Mouse (Mus musculus) layer of hippocampus, adult 8-10 months (tissue): ENCODE data around the gene Gigyf1. TPM values are rescaled to one million over a fixed set of nuclear protein-coding genes. Genes with fewer than 3 reads are reported as not detected.
A peak's percentile ranks its signal among the peaks of the same experiment; 100 is the strongest.

ENCODE experiments used
- DNase-seq, 2 experiments: peaks; one replicate each; pipeline ENCODE4 v3.0.0; 2022; ENCODE audit warnings: low spot score in 2 of 2
- microRNA-seq, 2 experiments: library from miRNA; unstranded; fragments of <30 nt; microRNA quantifications; one replicate each; pipeline ENCODE4 v1.2.0; 2022
- total RNA-seq, 4 experiments: library from RNA; stranded (reverse); gene quantifications; 2 replicates each; pipeline ENCODE4 v1.2.4; 2022

Gigyf1 gene
- total RNA-seq, 4 experiments from 2014 or later = 60.2 to 75.9 (median 65.5) TPM

DNA sequence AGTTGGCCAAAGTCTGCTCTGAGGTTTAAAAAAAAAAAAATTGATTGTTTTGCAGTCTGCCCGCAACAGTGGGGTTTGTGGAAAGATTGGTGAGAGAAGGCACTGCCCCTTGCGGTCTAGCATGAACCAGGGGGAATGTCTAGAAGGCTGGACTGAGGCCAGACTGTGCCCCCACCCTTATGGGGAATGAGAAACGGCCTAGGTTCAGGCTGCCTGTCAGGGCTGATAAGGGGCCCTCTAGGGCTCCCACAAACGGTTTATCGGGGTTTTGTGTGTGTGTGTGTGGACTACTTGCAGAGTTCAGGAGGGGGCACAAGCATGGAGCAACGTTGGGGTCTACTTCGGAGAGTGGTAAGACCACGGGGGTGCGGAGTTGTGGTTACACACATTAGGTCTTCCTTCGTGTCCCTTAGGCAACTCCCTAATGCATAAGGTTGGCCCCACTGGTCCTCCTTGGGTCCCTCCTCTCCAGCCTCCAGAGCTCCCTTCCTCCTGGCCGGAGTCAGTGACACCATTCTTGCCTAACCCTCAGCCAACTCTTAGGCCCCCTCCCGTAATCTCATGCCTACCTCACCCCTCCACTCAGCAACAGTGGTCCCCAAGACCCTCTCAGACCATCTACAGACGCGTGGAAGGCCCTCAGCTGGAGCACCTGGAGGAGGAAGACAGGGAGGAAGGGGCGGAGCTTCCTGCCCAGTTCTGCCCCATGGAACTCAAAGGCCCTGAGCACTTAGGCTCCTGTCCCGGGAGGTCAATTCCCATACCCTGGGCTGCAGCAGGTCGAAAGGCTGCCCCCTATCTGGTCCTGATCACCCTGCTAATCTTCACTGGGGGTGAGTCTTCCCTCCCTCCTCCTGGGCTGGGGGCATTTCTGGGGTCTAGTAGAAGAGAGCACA, 52.6 kb downstream of the Gigyf1 start:
- no peak for DNase-seq

DNA sequence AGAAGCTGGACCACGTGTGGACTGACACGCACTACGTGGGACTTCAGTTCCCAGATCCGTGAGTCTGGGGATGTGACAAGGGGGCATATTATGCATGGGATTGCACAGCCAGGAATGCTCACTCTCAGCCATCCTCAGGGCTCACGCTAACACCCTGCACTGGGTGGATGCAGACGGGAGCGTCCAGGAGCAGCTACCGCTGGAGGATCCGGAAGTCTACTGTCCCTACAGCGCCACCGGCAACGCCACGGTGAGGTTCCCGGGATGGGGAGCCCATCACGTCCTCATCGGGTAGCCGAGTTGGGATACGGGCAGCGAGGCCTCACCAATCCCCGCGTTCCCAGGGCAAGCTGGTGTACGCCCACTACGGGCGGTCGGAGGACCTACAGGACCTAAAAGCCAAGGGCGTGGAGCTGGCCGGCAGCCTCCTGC, 56.1 kb downstream of the Gigyf1 start:
- peak; percentile 41 to 55 for DNase-seq

Small RNA genes within 50 kb of the gene (microRNA-seq; reads per million reads assigned to microRNA genes)
- 0.64 to 3.3 reads per million in 2 experiments for gene Mir6418

Other genes starting within 250 kb of the Gigyf1 start
- gene Ache, start 231.0 kb upstream of the Gigyf1 start, total RNA-seq = 10 to 100 TPM; 61.0 to 73.5 (median 63.6) TPM
- 10 to 100 TPM in 3 of 4 experiments, 1 to 10 TPM in 1; 7.4 to 14.7 (median 12.7) TPM for gene Ufsp1, start 223.9 kb upstream of the Gigyf1 start, total RNA-seq
- 100 to 1,000 TPM; 220 to 278 (median 242) TPM for gene Srrt, start 210.9 kb upstream of the Gigyf1 start, total RNA-seq
- gene Trip6, start 204.1 kb upstream of the Gigyf1 start, total RNA-seq = 1 to 10 TPM; 6.1 to 8.0 (median 6.7) TPM
- 10 to 100 TPM; 25.6 to 37.8 (median 32.0) TPM for gene Slc12a9, start 185.0 kb upstream of the Gigyf1 start, total RNA-seq
- 1 to 10 TPM; 5.6 to 7.2 (median 5.9) TPM for gene Ephb4, start 168.4 kb upstream of the Gigyf1 start, total RNA-seq
- gene Zan, start 41.5 kb upstream of the Gigyf1 start, total RNA-seq = under 1 TPM; 0.16 to 0.22 (median 0.17) TPM
- 10 to 100 TPM; 30.4 to 33.1 (median 32.4) TPM for gene Pop7, start 16.0 kb upstream of the Gigyf1 start, total RNA-seq
- gene Epo, start 14.7 kb downstream of the Gigyf1 start, total RNA-seq = not detected
- gene Gnb2, start 15.0 kb downstream of the Gigyf1 start, total RNA-seq = 100 to 1,000 TPM; 572 to 587 (median 576) TPM
- gene Actl6b, start 35.0 kb downstream of the Gigyf1 start, total RNA-seq = 100 to 1,000 TPM; 116 to 137 (median 125) TPM
- 10 to 100 TPM; 12.5 to 21.7 (median 15.9) TPM for gene Tfr2, start 51.3 kb downstream of the Gigyf1 start, total RNA-seq
- 10 to 100 TPM; 19.2 to 28.5 (median 26.2) TPM for gene Mospd3, start 82.5 kb downstream of the Gigyf1 start, total RNA-seq
- gene Pcolce, start 95.2 kb downstream of the Gigyf1 start, total RNA-seq = 1 to 10 TPM; 7.2 to 9.6 (median 8.9) TPM
- gene Fbxo24, start 110.5 kb downstream of the Gigyf1 start, total RNA-seq = under 1 TPM; 0.22 to 0.69 (median 0.34) TPM
- gene Lrch4, start 110.6 kb downstream of the Gigyf1 start, total RNA-seq = 10 to 100 TPM; 18.8 to 26.8 (median 22.5) TPM
- 10 to 100 TPM; 14.7 to 24.8 (median 19.2) TPM for gene Gm20605, start 110.6 kb downstream of the Gigyf1 start, total RNA-seq
- 10 to 100 TPM in 3 of 4 experiments, 1 to 10 TPM in 1; 8.0 to 14.2 (median 10.6) TPM for gene Sap25, start 122.8 kb downstream of the Gigyf1 start, total RNA-seq
- gene Irs3, start 127.2 kb downstream of the Gigyf1 start, total RNA-seq = under 1 TPM; 0.12 to 0.49 (median 0.28) TPM
- 10 to 100 TPM; 66.1 to 66.6 (median 66.5) TPM for gene Agfg2, start 166.2 kb downstream of the Gigyf1 start, total RNA-seq
- gene Nyap1, start 223.1 kb downstream of the Gigyf1 start, total RNA-seq = 10 to 100 TPM; 64.7 to 77.5 (median 68.4) TPM
- 100 to 1,000 TPM; 146 to 236 (median 178) TPM for gene Tsc22d4, start 227.2 kb downstream of the Gigyf1 start, total RNA-seq